Mouse (Mus musculus) brain, embryonic 14.5 days (tissue): ENCODE data around the gene Acbd5.
"Not testable (repeated sequence)": the region's sequence is repeated elsewhere in the genome, so short reads cannot be mapped to it uniquely, and the experiment has no call there.

Experiments
- CTCF ChIP-seq: fragments of 200-500 bp; IDR thresholded peaks from 2 replicates; pipeline ENCODE4 v1.5.1; 2012; ENCODE audit warnings: inconsistent platforms, mild to moderate bottlenecking, moderate library complexity, borderline replicate concordance; ENCODE audit not compliant: insufficient read depth, insufficient read length; ENCODE audit errors: extremely low read depth
- POLR2A ChIP-seq: fragments of 200-500 bp; IDR thresholded peaks from 2 replicates; pipeline ENCODE4 v1.6.1; 2012; ENCODE audit warnings: mild to moderate bottlenecking, inconsistent platforms, borderline replicate concordance; ENCODE audit not compliant: poor library complexity, insufficient read depth, insufficient read length, severe bottlenecking; ENCODE audit errors: extremely low read depth

DNA sequence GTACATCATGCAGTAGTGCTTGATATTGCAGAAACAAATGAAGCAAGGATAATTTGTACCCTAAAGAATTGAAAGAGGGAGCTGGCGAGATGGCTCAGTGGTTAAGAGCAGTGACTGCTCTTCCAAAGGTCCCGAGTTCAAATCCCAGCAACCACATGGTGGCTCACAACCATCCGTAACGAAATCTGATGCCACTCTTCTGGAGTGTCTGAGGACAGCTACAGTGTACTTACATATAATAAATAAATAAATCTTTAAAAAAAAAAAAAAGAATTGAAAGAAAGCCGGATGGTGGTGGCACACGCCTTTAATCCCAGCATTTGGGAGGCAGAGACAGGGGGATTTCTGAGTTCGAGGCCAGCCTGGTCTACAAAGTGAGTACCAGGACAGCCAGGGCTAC, 27.3 kb upstream of the Acbd5 start:
- not testable (repeated sequence) for TF ChIP-seq CTCF, POLR2A
